Mouse (Mus musculus) G1E (cell line): ENCODE results near the gene Zc3h15.

ENCODE experiments used
- CTCF ChIP-seq: IDR thresholded peaks from 2 replicates; pipeline ENCODE4 v1.5.1; 2012; ENCODE audit warnings: low read depth, low read length, inconsistent platforms, mixed read lengths
- GATA2 ChIP-seq: IDR thresholded peaks from 2 replicates; pipeline ENCODE4 v1.6.1; 2012; ENCODE audit warnings: low read depth, low read length, inconsistent platforms, borderline replicate concordance
- POLR2AphosphoS5 ChIP-seq: IDR thresholded peaks from 2 replicates; pipeline ENCODE4 v1.6.1; 2012; ENCODE audit warnings: low read depth, low read length, inconsistent platforms; ENCODE audit not compliant: insufficient replicate concordance

DNA sequence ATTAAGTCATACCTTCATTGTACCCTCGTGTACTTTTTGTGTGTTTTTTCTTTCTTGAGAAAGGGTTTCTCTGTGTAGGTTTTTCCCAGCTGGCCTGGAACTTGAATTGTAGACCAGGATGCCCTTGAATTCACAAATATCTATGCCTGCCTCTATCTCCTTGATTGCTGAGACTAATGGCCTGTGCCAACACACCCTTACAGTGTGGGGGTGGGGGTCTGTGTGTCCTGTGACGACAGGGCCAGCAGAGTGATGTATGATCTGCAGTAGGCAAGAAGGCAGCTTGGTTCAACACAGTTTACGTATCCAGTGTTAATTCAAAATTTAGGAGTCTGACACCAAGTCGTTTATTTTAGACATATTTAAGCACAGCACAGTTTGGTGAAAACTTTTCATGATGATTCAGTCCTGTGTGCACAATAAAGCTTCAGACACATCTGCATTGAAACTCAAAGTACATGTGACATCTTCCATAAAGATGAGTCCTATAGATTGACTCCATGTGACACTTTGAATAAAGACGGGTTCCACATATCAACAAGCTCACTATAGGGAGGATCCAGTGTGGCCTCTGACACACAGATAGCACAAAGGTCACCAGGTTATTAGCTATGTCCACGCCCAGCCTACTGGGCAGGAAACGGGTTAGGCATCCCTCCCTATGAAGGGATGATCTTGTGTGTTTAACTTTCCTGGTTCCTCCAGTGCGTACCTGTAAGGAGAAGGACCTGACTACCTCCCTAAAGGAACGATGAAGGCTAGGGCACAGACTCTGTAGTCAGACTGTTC lies 39.7 kb downstream of the Zc3h15 start:
- TF ChIP-seq CTCF: no peak
- no peak for TF ChIP-seq GATA2
- TF ChIP-seq POLR2AphosphoS5: no peak
